Mouse (Mus musculus): ENCODE data around the gene Stoml1.

Stoml1 gene

GRCm38 (mm10) chr9:58253033-58253804 is at the start of gene Stoml1:
Gene Stoml1 (plus strand): TSS chr9:58253164.
- in situ Hi-C loops (cut with MseI, MboI) = no loop called here

- in situ Hi-C loops (cut with MseI, MboI) = loop anchor here (5.0 kb wide), 2 partner anchors 151 to 166 kb away; no protein-coding TSS in a partner anchor
These were observed 49.2 kb upstream of the Stoml1 start, which contains the start of the genes Islr and Islr2 for GRCm38 (mm10) chr9:58203516-58204447. Gene Islr (minus strand): TSS chr9:58204306. Gene Islr2 (minus strand): TSS chr9:58204319.

- in situ Hi-C loops (cut with MseI, MboI) = loop anchor here (5.0 kb wide), 2 partner anchors 152 to 167 kb away; no protein-coding TSS in a partner anchor
These were observed 48.4 kb upstream of the Stoml1 start for GRCm38 (mm10) chr9:58204448-58205000.

GRCm38 (mm10) chr9:58206013-58206412 is 47.0 kb upstream of the Stoml1 start:
- in situ Hi-C loops (cut with MseI, MboI) = no loop called here

- in situ Hi-C loops (cut with MseI, MboI) = no loop called here
These were observed 43.3 kb upstream of the Stoml1 start for GRCm38 (mm10) chr9:58209462-58210303.

GRCm38 (mm10) chr9:58210304-58210627 is 42.7 kb upstream of the Stoml1 start:
- in situ Hi-C loops (cut with MseI, MboI) = no loop called here

GRCm38 (mm10) chr9:58213377-58213776 is 39.6 kb upstream of the Stoml1 start:
- in situ Hi-C loops (cut with MseI, MboI) = no loop called here

GRCm38 (mm10) chr9:58213865-58214264 is 39.1 kb upstream of the Stoml1 start:
- in situ Hi-C loops (cut with MseI, MboI) = no loop called here

GRCm38 (mm10) chr9:58214519-58215180 is 38.3 kb upstream of the Stoml1 start:
- in situ Hi-C loops (cut with MseI, MboI) = no loop called here

- in situ Hi-C loops (cut with MseI, MboI) = no loop called here
These were observed 36.6 kb upstream of the Stoml1 start for GRCm38 (mm10) chr9:58216402-58216801.

GRCm38 (mm10) chr9:58218539-58218938 is 34.4 kb upstream of the Stoml1 start:
- in situ Hi-C loops (cut with MseI, MboI) = no loop called here

GRCm38 (mm10) chr9:58220218-58220903 is 32.6 kb upstream of the Stoml1 start:
- in situ Hi-C loops (cut with MseI, MboI) = no loop called here

- in situ Hi-C loops (cut with MseI, MboI) = no loop called here
These were observed 28.6 kb upstream of the Stoml1 start for GRCm38 (mm10) chr9:58224356-58224755.

- in situ Hi-C loops (cut with MseI, MboI) = no loop called here
These were observed 26.8 kb upstream of the Stoml1 start for GRCm38 (mm10) chr9:58225915-58226913.

- in situ Hi-C loops (cut with MseI, MboI) = no loop called here
These were observed 24.0 kb upstream of the Stoml1 start for GRCm38 (mm10) chr9:58228777-58229466.

- in situ Hi-C loops (cut with MseI, MboI) = no loop called here
These were observed 21.2 kb upstream of the Stoml1 start for GRCm38 (mm10) chr9:58231746-58232145.

- in situ Hi-C loops (cut with MseI, MboI) = no loop called here
These were observed 20.6 kb upstream of the Stoml1 start for GRCm38 (mm10) chr9:58232374-58232773.

GRCm38 (mm10) chr9:58234502-58235015 is 18.4 kb upstream of the Stoml1 start:
- in situ Hi-C loops (cut with MseI, MboI) = no loop called here

Measured in mouse trophoblast stem cell (cell line).